Mouse (Mus musculus) bone marrow macrophage, adult 2 months (primary cell): ENCODE results near the gene Prmt9.

Experiments used
- CTCF ChIP-seq: IDR thresholded peaks from 2 replicates; pipeline ENCODE4 v1.5.1; 2012; ENCODE audit warnings: low read depth, mild to moderate bottlenecking, low read length, moderate library complexity
- POLR2A ChIP-seq: IDR thresholded peaks from 2 replicates; pipeline ENCODE4 v1.6.1; 2012; ENCODE audit warnings: mild to moderate bottlenecking, low read depth, low read length, borderline replicate concordance

DNA sequence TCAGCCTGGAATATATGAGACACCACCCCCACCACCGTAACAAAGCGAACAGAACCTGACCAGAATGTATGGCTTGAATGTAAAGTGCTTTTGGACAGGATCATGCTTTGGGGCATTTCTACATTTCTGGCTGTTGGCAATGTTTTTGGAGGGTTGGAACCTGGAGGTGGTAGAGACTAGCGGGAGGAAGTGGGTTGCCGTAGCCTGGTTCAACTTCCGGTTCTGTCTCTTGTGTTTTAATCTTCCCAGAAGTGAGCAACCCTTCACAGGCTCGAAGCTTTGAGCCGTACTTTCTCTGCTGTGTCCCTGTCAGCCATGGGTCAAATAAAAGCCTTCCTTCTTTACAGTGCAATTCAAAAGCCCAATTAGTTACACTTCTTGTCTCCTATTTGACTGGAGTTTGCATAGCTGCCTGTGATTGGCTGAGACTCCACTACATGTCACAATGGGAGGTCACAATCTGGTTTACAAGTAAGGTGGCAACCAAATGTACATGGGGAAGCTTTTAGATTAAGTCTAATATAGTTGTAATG is 74.5 kb downstream of the Prmt9 start:
- TF ChIP-seq CTCF (no peak), POLR2A (no peak)
